Mouse (Mus musculus): Measurements from ENCODE around the gene Csnk1d.

Gene Csnk1d

GRCm38 (mm10) chr11:120990951-120991526 is at the start of gene Csnk1d:
TSS of gene Csnk1d (minus strand) at chr11:120991330.
- in situ Hi-C loops (cut with MseI, MboI), result no loop called here

- in situ Hi-C loops (cut with MseI, MboI), result no loop called here
Observed at GRCm38 (mm10) chr11:121039302-121039701, 48.2 kb upstream of the Csnk1d start, which contains the start of gene Cd7. TSS of gene Cd7 (minus strand) at chr11:121039418.

- in situ Hi-C loops (cut with MseI, MboI), result no loop called here
Observed at GRCm38 (mm10) chr11:121038366-121039240, 47.5 kb upstream of the Csnk1d start.

GRCm38 (mm10) chr11:121033118-121033517 is 42.0 kb upstream of the Csnk1d start:
- in situ Hi-C loops (cut with MseI, MboI), result no loop called here

- in situ Hi-C loops (cut with MseI, MboI), result no loop called here
Observed at GRCm38 (mm10) chr11:121027259-121027658, 36.1 kb upstream of the Csnk1d start.

GRCm38 (mm10) chr11:121024163-121024562 is 33.0 kb upstream of the Csnk1d start:
- in situ Hi-C loops (cut with MseI, MboI), result no loop called here

GRCm38 (mm10) chr11:121019501-121019900 is 28.4 kb upstream of the Csnk1d start:
- in situ Hi-C loops (cut with MseI, MboI), result no loop called here

- in situ Hi-C loops (cut with MseI, MboI), result no loop called here
Observed at GRCm38 (mm10) chr11:121017703-121018102, 26.6 kb upstream of the Csnk1d start.

GRCm38 (mm10) chr11:121015472-121015871 is 24.3 kb upstream of the Csnk1d start:
- in situ Hi-C loops (cut with MseI, MboI), result no loop called here

- in situ Hi-C loops (cut with MseI, MboI), result loop anchor here in 1 of 2 experiments (5.0 kb wide), 1 partner anchor 32 kb away; no protein-coding TSS in a partner anchor
Observed at GRCm38 (mm10) chr11:121014896-121015300, 23.8 kb upstream of the Csnk1d start.

- in situ Hi-C loops (cut with MseI, MboI), result loop anchor here in 1 of 2 experiments (5.0 kb wide), 1 partner anchor 34 kb away; no protein-coding TSS in a partner anchor
Observed at GRCm38 (mm10) chr11:121013656-121014055, 22.5 kb upstream of the Csnk1d start.

- in situ Hi-C loops (cut with MseI, MboI), result loop anchor here in 1 of 2 experiments (5.0 kb wide), 1 partner anchor 37 kb away; no protein-coding TSS in a partner anchor
Observed at GRCm38 (mm10) chr11:121010044-121010755, 19.1 kb upstream of the Csnk1d start.

GRCm38 (mm10) chr11:121006184-121006583 is 15.1 kb upstream of the Csnk1d start:
- in situ Hi-C loops (cut with MseI, MboI), result no loop called here

GRCm38 (mm10) chr11:121004281-121004680 is 13.2 kb upstream of the Csnk1d start:
- in situ Hi-C loops (cut with MseI, MboI), result no loop called here

- in situ Hi-C loops (cut with MseI, MboI), result no loop called here
Observed at GRCm38 (mm10) chr11:121001966-121002365, 10.8 kb upstream of the Csnk1d start.

- in situ Hi-C loops (cut with MseI, MboI), result no loop called here
Observed at GRCm38 (mm10) chr11:120994741-120995140, 3.6 kb upstream of the Csnk1d start.

- in situ Hi-C loops (cut with MseI, MboI), result no loop called here
Observed at GRCm38 (mm10) chr11:120993586-120993985, 2.5 kb upstream of the Csnk1d start.

- in situ Hi-C loops (cut with MseI, MboI), result no loop called here
Observed at GRCm38 (mm10) chr11:120993080-120993479, 1.9 kb upstream of the Csnk1d start.

- in situ Hi-C loops (cut with MseI, MboI), result no loop called here
Observed at GRCm38 (mm10) chr11:120991791-120992190, 661 bp upstream of the Csnk1d start.

GRCm38 (mm10) chr11:120990126-120990781 is 876 bp downstream of the Csnk1d start:
- in situ Hi-C loops (cut with MseI, MboI), result no loop called here

GRCm38 (mm10) chr11:120989523-120989922 is 1.6 kb downstream of the Csnk1d start:
- in situ Hi-C loops (cut with MseI, MboI), result no loop called here

All from mouse trophoblast stem cell (cell line).